Mouse (Mus musculus): ENCODE results near the gene Rnd1.

- TF ChIP-seq CTCF (IDR thresholded peaks at IDR 0.05; ENCODE audit: extremely low read depth, insufficient read depth, insufficient read length, insufficient replicate concordance) (no peak), POLR2A (IDR thresholded peaks at IDR 0.05; ENCODE audit: low read depth, low read length) (no peak)
These were observed 40.7 kb downstream of the Rnd1 start for GRCm38 (mm10) chr15:98636517-98636916.
